Mouse (Mus musculus): ENCODE measurements around the gene Rsad2. TPM values are rescaled to one million over a fixed set of nuclear protein-coding genes. Genes with fewer than 3 reads are reported as not detected.

Gene Rsad2
- 33.3 and 59.7 TPM in 2 replicates for polyA plus RNA-seq (2012; rRNA removed)

GRCm38 (mm10) chr12:26456028-26456698, at the start of gene Rsad2:
Rsad2 (minus strand) TSS chr12:26456452.

DNA sequence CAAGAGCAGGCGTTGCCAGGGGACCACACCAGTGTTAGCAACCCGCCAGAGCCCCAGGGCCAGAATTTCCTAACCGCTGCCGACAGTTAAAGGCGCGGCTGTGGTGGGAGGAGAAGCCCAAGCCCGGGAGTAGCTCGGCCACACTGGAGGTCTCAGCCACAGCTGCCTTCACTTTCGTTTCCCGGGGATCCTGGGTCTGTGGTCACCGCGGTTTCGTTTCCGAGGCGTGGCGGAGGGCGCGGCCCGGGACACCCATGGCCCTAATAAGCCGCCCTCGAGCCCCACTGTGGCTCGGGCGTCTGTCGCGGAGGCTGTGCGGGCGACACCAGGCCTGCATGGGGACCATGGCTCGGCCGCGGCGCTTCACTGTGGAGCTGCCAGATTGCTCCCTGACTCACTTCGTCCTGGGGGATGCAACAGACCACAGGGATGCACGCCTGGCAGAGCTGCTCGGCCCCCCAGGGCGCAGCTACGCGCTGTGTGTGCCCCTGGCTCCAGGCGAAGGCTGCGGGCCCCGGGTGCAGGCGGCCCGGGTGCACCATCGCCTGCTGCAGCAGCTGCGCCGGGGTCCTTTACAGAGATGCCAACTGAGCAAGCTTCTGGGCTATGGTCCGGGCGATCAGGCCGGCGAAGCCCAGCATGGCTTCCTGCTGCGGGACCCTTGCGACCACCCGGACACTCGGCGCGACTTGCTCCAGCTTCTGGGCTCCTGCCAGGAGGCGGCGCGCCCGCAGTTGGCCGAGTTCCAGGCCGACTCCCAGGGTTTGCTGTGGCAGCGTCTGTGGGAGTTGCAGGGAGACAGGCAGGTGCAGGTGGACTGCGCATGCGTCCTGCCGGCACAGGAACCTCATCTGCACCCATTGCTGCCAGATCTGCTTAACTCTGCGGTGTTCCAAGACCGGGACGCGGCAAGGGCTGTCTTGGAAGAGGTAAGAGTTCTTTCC, 13.1 kb upstream of the Rsad2 start, which contains the start of gene Cmpk2:
Cmpk2 (plus strand) TSS at position 107 of the 944 bp plus-strand sequence.

GRCm38 (mm10) chr12:26415104-26415771, 41.0 kb downstream of the Rsad2 start, which contains the start of gene Rnf144a:
Rnf144a (minus strand) TSS chr12:26415254.

Other genes starting within 250 kb of the Rsad2 start
- gene Rnf144a, start 41.2 kb downstream of the Rsad2 start, polyA plus RNA-seq (2012; rRNA removed), result 2.0 and 2.2 TPM in 2 replicates
- gene Cmpk2, start 12.8 kb upstream of the Rsad2 start, polyA plus RNA-seq (2012; rRNA removed), result 12.5 and 13.8 TPM in 2 replicates

Measured in liver, embryonic 18 days (tissue).